Mouse (Mus musculus): ENCODE results near the gene Gchfr.
A peak's percentile ranks its signal among the peaks of the same experiment; 100 is the strongest.

Gchfr gene

GRCm38 (mm10) chr2:119166901-119167865 lies at the start of gene Gchfr:
Gchfr (plus strand) TSS chr2:119167773.
- peak; percentile 21 to 35 for DNase-seq (ENCODE audit: low spot score in 2 of 2)

GRCm38 (mm10) chr2:119136346-119136898 lies 31.2 kb upstream of the Gchfr start:
- peak; percentile 26 to 27 for DNase-seq (ENCODE audit: low spot score in 2 of 2)

- no peak for DNase-seq (ENCODE audit: low spot score in 2 of 2)
These were observed 22.4 kb upstream of the Gchfr start for GRCm38 (mm10) chr2:119145199-119145598.

- DNase-seq (ENCODE audit: low spot score in 2 of 2) = no peak
These were observed 21.1 kb upstream of the Gchfr start for GRCm38 (mm10) chr2:119146435-119146834.

GRCm38 (mm10) chr2:119147160-119147678 lies 20.4 kb upstream of the Gchfr start:
- no peak for DNase-seq (ENCODE audit: low spot score in 2 of 2)

GRCm38 (mm10) chr2:119147775-119148174 lies 19.8 kb upstream of the Gchfr start:
- DNase-seq (ENCODE audit: low spot score in 2 of 2) = no peak

GRCm38 (mm10) chr2:119152255-119152654 lies 15.3 kb upstream of the Gchfr start:
- no peak for DNase-seq (ENCODE audit: low spot score in 2 of 2)

GRCm38 (mm10) chr2:119154683-119155082 lies 12.9 kb upstream of the Gchfr start:
- no peak for DNase-seq (ENCODE audit: low spot score in 2 of 2)

- DNase-seq (ENCODE audit: low spot score in 2 of 2) = peak; percentile 50 to 66
These were observed 12.2 kb upstream of the Gchfr start for GRCm38 (mm10) chr2:119155388-119155787.

- DNase-seq (ENCODE audit: low spot score in 2 of 2) = peak in 1 of 2 experiments; percentile 20
These were observed 11.4 kb upstream of the Gchfr start for GRCm38 (mm10) chr2:119156081-119156680.

- peak; percentile 91 to 94 for DNase-seq (ENCODE audit: low spot score in 2 of 2)
These were observed 10.6 kb upstream of the Gchfr start, which contains the start of gene Rmdn3 for GRCm38 (mm10) chr2:119156681-119157572. Rmdn3 (minus strand) TSS chr2:119157034.

- no peak for DNase-seq (ENCODE audit: low spot score in 2 of 2)
These were observed 9.7 kb upstream of the Gchfr start for GRCm38 (mm10) chr2:119157836-119158235.

GRCm38 (mm10) chr2:119161247-119161646 lies 6.3 kb upstream of the Gchfr start:
- no peak for DNase-seq (ENCODE audit: low spot score in 2 of 2)

- DNase-seq (ENCODE audit: low spot score in 2 of 2) = no peak
These were observed 4.4 kb upstream of the Gchfr start for GRCm38 (mm10) chr2:119163135-119163534.

- no peak for DNase-seq (ENCODE audit: low spot score in 2 of 2)
These were observed 3.6 kb upstream of the Gchfr start for GRCm38 (mm10) chr2:119163999-119164398.

- no peak for DNase-seq (ENCODE audit: low spot score in 2 of 2)
These were observed 2.2 kb upstream of the Gchfr start for GRCm38 (mm10) chr2:119165401-119165800.

GRCm38 (mm10) chr2:119167866-119168256 lies 288 bp downstream of the Gchfr start:
- DNase-seq (ENCODE audit: low spot score in 2 of 2) = no peak

GRCm38 (mm10) chr2:119170282-119170681 lies 2.7 kb downstream of the Gchfr start:
- DNase-seq (ENCODE audit: low spot score in 2 of 2) = no peak

GRCm38 (mm10) chr2:119171574-119171973 lies 4.0 kb downstream of the Gchfr start:
- DNase-seq (ENCODE audit: low spot score in 2 of 2) = no peak

GRCm38 (mm10) chr2:119172446-119172845 lies 4.9 kb downstream of the Gchfr start:
- DNase-seq (ENCODE audit: low spot score in 2 of 2) = no peak

All from spleen, postnatal 36 days (tissue).